Mouse (Mus musculus) c-Kit-negative CD71-positive TER-119-positive erythroid progenitor cells, embryonic 14.5 days (primary cell): ENCODE measurements around the gene Coa5.

Source experiments
- DNase-seq: peaks from one replicate; pipeline ENCODE4 v3.0.0-alpha.2; 2013; ENCODE audit warnings: low read depth, low spot score

Coa5 gene

DNA sequence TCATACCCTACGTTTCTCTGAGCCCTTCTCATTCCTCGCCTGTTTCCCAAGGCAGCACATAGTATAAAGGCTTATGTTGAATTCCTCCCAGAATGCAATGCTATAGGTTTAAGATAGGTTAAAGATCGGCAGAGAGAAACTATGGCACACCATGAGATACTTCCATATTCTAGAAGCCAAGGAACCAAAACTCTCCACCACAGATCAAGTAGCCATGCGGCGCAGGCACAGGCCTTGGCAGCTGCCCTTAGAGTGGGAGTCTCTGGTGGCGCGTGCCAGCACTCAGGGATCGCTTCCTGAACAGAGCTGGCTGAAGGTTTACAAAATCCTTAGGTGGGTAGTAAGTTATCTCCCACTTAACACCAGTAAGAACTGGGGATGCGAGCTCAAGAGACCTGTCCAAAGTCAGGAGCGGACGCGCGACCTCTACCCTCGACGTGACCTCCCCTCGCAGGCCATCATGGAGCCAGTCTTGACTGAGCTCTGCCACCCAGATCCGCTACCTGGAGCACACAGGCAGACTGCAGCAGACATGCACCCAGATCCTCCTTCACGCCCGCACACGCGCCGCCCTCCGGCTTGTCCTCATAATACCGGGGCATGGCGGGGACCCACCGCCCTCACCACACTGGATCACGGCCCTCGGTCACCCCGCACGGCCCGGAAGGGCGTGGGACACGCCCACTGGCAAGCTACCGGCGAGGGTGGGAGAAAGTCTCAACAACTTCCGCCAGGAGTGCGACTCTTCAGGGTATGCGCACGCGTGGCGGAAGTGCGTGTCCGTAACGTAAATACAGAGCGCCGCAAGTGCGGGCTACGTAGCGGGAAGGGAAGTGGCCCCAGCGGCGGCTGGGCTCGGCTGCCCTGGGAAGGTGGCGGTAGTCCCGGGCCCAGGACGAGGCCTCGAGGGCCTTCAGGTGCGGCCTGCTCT is at the start of gene Coa5, which contains the start of gene Unc50:
Gene Coa5, minus strand, starts transcription at position 738 of the 931 bp plus-strand sequence.
Gene Unc50, plus strand, starts transcription at position 774 of the 931 bp plus-strand sequence.
- DNase-seq, result peak; percentile 80

GRCm38 (mm10) chr1:37479074-37479473 is 49.2 kb upstream of the Coa5 start:
- peak; percentile 73 for DNase-seq

- DNase-seq, result peak; percentile 77
These were observed 48.5 kb upstream of the Coa5 start for GRCm38 (mm10) chr1:37478416-37478815.

GRCm38 (mm10) chr1:37477928-37478327 is 48.0 kb upstream of the Coa5 start:
- peak; percentile 27 for DNase-seq

DNA sequence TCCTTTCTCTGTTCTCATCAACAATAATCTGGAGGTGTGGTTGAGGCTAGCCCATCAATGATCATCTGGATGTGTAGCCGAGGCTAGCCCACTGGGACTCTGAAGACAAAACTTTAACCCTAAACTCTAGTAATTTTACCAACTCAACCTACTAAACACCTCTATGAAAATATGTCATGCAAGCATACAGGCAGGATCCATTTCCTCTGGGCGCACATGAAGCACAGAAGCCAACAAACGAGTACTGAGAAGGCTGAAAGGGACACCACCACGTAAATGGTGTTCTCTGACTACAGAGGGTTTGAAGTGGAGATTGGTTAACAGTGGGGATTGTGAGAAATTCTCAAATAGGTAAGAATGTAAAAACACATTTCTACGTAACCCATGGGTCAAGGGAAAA is 47.3 kb upstream of the Coa5 start:
- no peak for DNase-seq

DNA sequence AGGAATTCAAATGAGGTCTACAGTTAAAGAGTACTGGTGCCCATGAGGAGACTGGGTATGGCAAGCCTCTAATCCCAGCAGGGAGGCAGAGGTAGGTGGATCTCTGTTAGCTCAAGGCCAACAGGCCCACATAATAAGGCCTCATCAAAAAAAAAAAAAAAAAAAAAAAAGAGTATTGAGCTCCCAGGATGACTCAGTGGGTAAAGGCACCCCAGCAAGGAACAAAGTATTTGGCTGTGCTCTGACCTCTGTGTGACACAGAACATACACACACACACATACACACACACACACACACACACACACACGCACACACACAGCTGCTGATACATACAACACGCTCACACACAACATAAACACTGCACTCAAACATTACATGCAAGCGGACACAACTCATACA is 45.4 kb upstream of the Coa5 start:
- DNase-seq, result no peak

- no peak for DNase-seq
These were observed 44.8 kb upstream of the Coa5 start for GRCm38 (mm10) chr1:37474634-37475190.

- no peak for DNase-seq
These were observed 44.1 kb upstream of the Coa5 start for GRCm38 (mm10) chr1:37474046-37474445.

- no peak for DNase-seq
These were observed 43.3 kb upstream of the Coa5 start for GRCm38 (mm10) chr1:37473251-37473650.

- DNase-seq, result no peak
These were observed 41.6 kb upstream of the Coa5 start for GRCm38 (mm10) chr1:37471179-37472148.

DNA sequence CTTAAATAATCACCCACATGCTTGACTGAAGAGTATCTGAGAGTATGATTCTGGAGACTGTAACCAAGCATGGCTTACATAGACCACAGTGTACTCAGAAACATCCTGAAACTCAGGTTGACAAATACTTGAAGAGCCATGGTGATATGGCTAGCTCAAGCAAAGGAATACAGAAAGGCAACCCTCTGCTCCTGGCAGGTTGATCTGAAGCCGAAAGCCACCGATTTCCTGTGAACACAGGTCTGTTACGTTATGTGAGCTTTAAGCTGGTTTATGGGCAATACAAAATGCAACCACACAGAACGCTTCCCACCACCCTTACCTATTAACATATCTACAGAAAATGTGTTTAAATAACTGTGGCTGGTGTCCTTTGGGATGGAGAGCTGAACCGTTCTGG is 39.1 kb upstream of the Coa5 start:
- no peak for DNase-seq

DNA sequence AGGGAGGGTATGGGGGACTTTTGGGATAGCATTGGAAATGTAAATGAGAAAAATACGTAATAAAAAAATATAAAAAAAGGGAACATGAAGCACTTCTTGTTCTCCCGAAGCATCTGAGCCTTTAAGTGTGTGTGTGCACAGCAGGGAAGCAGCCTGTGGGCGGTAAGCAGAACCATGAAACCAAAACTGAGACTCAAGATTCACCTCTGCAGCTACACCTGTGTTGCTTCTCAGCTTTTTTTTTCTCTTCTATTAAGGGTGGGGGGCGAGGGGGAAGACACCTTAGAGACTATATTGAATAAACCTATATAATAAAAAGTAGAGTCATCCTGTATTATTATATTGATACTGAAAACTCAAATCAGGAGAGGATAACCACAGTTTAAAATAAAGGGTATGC is 37.9 kb upstream of the Coa5 start:
- DNase-seq, result no peak

DNA sequence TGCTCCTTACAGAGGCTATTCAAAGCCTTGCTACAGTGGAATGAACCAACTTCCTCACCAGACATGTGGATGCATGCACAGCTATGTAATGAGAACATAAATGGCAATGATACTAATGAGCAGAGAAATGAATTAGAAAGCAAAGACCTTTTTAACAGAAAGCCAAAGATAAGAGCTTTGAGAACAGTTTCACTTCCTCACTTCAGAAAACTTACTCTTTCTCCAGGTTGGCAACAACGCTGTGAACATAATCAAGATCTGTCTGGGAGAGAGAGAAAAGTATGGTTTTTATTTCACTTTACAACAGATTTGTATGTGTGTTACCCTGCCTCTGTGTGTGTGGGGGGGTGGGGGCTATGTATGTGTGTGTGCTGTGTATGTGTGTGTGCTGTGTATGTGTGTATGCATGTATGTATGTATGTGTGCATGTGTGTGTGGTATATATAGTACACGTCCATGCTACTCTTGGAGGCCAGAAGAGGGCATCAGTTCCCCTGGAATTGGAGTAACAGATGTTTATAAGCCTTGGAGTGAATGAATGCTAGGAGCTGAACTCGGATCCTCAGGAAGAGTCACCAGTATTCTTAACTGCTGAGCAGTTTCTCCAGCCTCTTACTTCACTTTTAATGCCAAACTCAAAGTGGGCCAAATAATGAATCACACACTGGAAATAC is 36.6 kb upstream of the Coa5 start:
- no peak for DNase-seq

DNA sequence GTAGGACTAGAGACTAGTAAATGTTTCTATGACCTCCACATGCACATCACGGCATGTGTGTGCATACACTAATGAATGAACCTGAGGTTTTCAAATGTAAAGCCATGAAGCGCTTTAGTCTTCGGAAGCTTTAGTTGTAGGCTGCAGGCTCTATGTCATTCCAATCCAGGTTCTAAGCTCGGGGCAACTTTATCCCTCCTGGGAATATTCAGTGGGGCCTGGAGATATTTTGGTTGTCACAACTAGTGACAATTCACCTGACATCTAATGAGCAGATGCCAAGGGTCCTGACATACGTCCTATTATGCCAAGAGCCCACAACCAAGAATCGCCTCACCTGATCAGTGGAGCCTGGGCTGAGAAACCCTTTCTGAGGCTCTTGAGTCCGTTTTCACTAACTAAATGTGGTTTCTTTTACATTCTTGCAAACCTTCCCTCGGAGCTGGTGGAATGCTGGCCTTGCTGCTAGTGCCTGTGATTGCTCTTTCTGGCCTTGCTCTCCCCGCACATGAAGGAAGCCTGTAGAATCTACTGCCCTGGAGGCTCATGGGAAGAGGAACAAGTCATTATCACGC is 35.1 kb upstream of the Coa5 start:
- no peak for DNase-seq

DNA sequence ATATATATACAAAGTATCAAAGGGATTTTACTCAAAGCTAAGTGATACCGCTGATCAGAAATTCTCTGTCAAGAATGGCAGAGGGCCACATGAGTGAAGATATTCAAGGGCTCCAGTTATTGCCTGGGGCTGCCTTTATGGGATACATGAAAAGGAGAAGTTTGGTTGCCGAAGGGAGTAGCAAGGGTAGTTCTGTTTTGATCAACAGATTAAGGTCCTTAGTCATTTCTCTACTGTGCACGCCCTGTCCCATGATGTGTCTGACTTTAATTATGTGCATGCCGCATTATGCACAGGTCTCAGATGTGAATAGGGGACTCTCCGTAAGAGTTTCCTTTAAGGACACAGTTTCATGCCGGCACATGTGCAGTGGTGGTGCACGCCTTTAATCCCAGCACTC is 27.6 kb upstream of the Coa5 start:
- DNase-seq, result no peak

DNA sequence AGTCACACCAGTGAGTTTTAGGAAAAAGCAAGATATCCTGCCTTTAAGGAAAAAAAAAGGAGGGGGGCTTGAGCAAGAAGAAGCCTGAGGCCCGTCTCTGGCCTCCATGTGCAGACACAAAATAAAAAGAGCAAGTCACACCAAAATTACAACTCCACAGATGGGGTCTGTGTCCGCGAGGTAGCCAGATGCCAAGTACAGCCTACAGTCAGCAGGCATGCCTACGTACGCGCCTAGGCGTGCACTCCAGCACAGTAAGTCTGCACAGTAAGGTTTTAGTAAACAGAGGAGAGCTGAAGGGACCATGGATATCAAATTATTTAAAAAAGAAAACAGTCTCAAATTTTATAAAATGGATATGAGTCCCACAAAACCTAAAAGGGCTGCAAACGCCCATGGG is 21.4 kb upstream of the Coa5 start:
- no peak for DNase-seq

- DNase-seq, result peak; percentile 41
These were observed 18.6 kb upstream of the Coa5 start for GRCm38 (mm10) chr1:37448361-37449095.

DNA sequence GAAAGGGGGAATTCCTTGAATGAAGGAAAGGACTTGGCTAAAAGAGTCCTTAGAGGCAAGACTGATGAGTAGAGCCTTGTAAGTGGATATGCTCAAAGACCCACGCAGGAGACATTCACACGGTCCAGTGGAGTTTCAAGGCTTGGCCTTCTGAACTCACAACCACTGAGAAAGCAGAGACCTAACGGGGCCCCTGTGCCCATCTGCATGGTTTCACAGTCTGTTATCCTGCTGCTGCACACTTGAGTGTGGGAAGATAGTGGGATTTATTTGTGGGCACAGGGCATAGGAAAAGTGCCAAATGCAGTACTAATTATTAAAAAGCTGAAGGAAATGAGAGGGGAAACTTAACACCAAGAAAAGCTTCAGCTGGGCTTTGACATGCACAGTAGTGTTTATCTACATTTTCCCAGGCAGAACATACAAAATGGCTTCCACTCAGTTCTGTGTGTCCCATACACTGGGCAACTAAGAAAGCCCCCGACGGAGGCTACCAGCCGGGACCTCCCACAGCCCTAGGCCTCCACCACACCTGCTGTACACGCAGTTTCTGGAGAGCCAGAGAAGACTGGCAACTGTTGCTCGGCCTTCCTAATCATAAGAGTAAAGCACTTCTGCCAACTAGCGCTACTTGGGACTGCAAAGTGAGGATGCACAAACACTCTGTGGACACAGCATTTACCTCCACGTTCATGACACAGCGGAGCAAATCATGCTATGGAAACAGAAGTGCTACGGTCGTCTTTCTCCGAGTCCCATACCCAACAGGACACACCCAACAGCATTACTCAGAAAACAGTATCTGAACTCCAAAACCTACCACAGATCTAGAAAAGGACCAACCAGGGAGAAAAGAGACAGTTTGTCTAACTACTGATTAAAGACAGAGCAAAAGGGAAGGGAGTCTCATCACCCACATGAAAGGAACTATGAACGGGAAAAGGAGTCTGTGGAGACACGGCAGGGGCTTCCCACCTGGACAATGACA is 13.2 kb upstream of the Coa5 start:
- no peak for DNase-seq

DNA sequence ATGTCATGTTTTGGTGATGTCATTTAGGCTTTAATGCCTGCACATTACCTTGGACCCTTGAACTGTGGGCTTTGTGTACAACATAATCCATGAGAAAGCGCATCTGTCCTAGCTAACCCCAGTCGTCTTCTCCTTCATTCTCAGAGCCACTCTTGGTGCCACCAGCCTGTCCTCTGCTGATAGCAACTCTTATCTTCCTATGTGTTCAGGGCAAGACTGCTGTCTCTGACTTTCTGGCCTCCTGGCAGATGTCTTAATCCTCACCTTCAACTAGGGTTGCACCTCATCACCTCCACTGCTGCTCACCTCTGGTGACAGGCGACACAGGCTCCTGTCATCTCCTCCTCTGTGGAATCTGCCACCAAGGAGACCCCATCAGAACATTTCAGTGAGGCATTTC is 6.5 kb upstream of the Coa5 start:
- no peak for DNase-seq
